29 mouse cellular contexts compared by ENCODE assay signal in the genomic region with DNA sequence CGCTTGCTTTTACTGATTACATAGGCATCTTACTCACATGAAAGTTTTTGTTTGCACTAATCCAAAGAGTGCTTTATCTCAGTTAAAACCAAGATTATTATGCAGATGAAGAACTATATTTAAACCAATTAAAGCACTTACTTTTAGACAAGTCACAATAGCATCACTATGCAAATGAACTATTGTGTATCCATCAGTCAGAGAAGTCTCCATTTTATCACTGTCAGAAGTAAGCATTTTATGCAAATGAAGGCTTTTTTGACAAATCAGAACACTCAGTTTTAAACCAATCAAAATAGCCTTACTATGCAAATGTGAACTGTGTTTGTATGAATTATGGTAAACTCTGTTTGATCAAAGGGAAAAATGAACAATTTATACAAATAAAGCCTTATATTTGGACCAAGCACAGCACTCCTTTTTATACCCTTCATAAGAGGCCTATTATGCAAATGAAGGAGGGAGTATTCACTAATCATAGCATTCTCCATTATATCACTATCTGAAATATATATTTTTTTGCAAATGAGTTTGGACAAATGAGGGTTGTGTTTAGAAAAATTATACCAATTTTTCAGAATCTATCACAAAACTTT.
"Had no signal": no experiment of that assay in that cellular context is flagged by ENCODE, and none has a peak within 500 bp of the region (broad histone marks: within the 10 kb centered on the region; RNA-seq: fewer than 3 reads in every experiment).

No protein-coding gene starts in this region.

- H3K27ac ChIP-seq: heart, adult 2 months; heart, embryonic 13.5 days; heart, embryonic 15.5 days; hindbrain, embryonic 13.5 days; hindbrain, embryonic 15.5 days; hindbrain, postnatal 0 days; kidney, embryonic 15.5 days; kidney, postnatal 0 days; layer of hippocampus, adult 2 months; left cerebral cortex, adult 2 months; limb, embryonic 10.5 days; limb, embryonic 12.5 days; liver, embryonic 13.5 days; liver, embryonic 15.5 days had no signal

- H3K9me3 ChIP-seq: heart, embryonic 13.5 days; heart, embryonic 15.5 days; hindbrain, embryonic 13.5 days; hindbrain, embryonic 15.5 days; kidney, embryonic 15.5 days; limb, embryonic 10.5 days; limb, embryonic 12.5 days; liver, embryonic 13.5 days; liver, embryonic 15.5 days had no signal

- H3K36me3 ChIP-seq: heart, embryonic 13.5 days; heart, embryonic 15.5 days; hindbrain, embryonic 13.5 days; hindbrain, embryonic 15.5 days; kidney, embryonic 15.5 days; limb, embryonic 10.5 days; limb, embryonic 12.5 days; liver, embryonic 13.5 days; liver, embryonic 15.5 days had no signal

- ATAC-seq: hindbrain, postnatal 0 days; intestine, embryonic 16.5 days; liver, postnatal 0 days had no signal

- H3K9ac ChIP-seq: heart, embryonic 13.5 days; heart, embryonic 15.5 days; hindbrain, embryonic 13.5 days; hindbrain, embryonic 15.5 days; kidney, embryonic 15.5 days; limb, embryonic 12.5 days; liver, embryonic 13.5 days; liver, embryonic 15.5 days; liver, postnatal 0 days had no signal

- DNase-seq: gastrocnemius, postnatal 14 days; gastrocnemius, postnatal 36 days; heart, adult 11 months; heart, adult 2 months; heart, postnatal 14 days; heart, postnatal 36 days; kidney, adult 11 months; kidney, adult 2 months; kidney, adult 9 months; kidney, postnatal 14 days; kidney, postnatal 4 days; liver; liver, embryonic 13.5 days; liver, postnatal 0 days had no signal

- H3K27me3 ChIP-seq: heart, embryonic 13.5 days; heart, embryonic 15.5 days; hindbrain, embryonic 13.5 days; hindbrain, embryonic 15.5 days; kidney, embryonic 15.5 days; limb, embryonic 12.5 days; liver, embryonic 13.5 days; liver, embryonic 15.5 days had no signal

- H3K4me1 ChIP-seq: heart, embryonic 13.5 days; heart, embryonic 15.5 days; hindbrain, embryonic 13.5 days; hindbrain, embryonic 15.5 days; kidney, embryonic 15.5 days; limb, embryonic 10.5 days; limb, embryonic 12.5 days; liver, embryonic 13.5 days; liver, embryonic 15.5 days had no signal

- H3K4me2 ChIP-seq: heart, embryonic 11.5 days; heart, embryonic 13.5 days; heart, embryonic 15.5 days; hindbrain, embryonic 13.5 days; hindbrain, embryonic 15.5 days; kidney, embryonic 15.5 days; limb, embryonic 12.5 days; liver, embryonic 11.5 days; liver, embryonic 13.5 days; liver, embryonic 15.5 days had no signal

- H3K4me3 ChIP-seq: heart, adult 2 months; heart, embryonic 13.5 days; heart, embryonic 15.5 days; hindbrain, embryonic 13.5 days; hindbrain, embryonic 15.5 days; kidney, embryonic 15.5 days; layer of hippocampus, adult 2 months; left cerebral cortex, adult 2 months; limb, embryonic 10.5 days; limb, embryonic 12.5 days; liver, embryonic 13.5 days; liver, embryonic 15.5 days had no signal
